Mouse (Mus musculus): ENCODE measurements around the gene Csrnp3. TPM values are rescaled to one million over a fixed set of nuclear protein-coding genes. Genes with fewer than 3 reads are reported as not detected.

Csrnp3 gene
- polyA plus RNA-seq, 1 experiment, result not detected

DNA sequence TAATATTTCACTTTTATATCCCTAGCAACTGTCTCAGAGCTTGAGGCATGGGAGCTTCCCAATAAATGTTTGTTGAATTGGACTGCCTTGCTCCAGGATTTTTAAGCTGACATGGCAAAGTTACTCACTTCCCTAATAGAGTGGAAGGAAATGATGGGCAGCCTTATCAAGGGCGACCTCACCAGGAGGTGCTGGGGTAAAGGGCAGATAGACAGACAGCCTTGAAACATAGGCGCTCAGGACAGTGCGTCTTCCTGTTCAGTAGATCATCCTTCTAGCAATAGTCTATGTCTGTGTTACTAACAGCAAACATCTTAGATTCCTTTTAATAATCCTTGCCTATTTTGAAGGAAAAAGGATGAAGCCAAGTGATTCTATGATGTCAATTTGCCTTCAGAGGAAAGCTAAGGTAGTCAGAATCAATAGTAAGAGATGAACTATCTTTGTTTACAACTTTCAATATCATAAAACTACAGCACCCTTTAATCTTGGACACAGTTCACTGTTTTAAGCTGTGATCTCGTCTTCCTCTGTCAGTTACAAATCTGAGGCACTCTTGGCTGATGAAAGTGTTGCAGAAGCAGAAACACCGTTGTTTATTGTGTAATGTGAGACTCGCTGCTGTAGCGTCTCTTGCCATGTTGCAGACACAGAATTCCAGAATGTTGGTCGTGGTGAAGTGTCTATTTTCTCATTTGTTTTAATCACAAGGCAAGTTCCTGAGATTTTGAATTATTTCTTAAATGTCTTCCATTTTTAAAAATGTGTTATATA, 81.6 kb downstream of the Csrnp3 start:
- DNase-seq (ENCODE audit: low read depth in 1 of 2, low spot score in 2 of 2), result no peak
- Histone ChIP-seq H3K27me3 (ENCODE audit: control insufficient read depth, insufficient read depth, low read length) (no peaks in the 10 kb centered on the region), H3K27ac (ENCODE audit: insufficient read depth, low read length) (no peak overlapping the region), H3K4me1 (ENCODE audit: control insufficient read depth, insufficient read depth, insufficient read length) (no peaks in the 10 kb centered on the region), H3K4me3 (ENCODE audit: extremely low read depth, insufficient read depth, insufficient read length) (no peak overlapping the region), H3K36me3 (ENCODE audit: control insufficient read depth, insufficient read depth, low read length) (no peaks in the 10 kb centered on the region)
- no peak for TF ChIP-seq POLR2A (IDR thresholded peaks at IDR 0.05; ENCODE audit: low read depth, low read length)
- no peak for TF ChIP-seq CTCF (IDR thresholded peaks at IDR 0.05; ENCODE audit: extremely low read depth, insufficient read depth, insufficient read length, insufficient replicate concordance)
- 79% methylated on average over 8 of the region's 8 CpGs for WGBS

DNA sequence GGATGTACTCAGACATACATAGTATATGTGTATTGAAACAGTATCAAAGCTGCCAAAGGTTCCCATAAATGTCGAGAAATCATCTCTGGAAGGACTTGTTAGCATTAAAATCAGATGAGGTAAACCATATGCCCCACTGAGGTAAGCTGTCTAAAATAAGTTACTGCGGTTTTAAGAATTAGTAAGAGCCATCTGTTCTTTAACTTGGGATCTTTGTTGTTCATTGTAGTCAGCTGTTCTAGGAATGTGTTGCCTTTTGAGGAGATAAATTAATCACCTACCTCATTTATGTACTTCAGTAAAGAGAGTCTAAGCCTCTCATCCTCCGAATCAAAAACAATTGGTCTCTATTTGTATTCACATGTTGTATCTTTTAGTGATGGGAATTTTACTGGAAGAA, 83.7 kb downstream of the Csrnp3 start:
- TF ChIP-seq CTCF (IDR thresholded peaks at IDR 0.05; ENCODE audit: extremely low read depth, insufficient read depth, insufficient read length, insufficient replicate concordance), result no peak
- no peak for TF ChIP-seq POLR2A (IDR thresholded peaks at IDR 0.05; ENCODE audit: low read depth, low read length)
- no peak overlapping the region for H3K27ac ChIP-seq (ENCODE audit: insufficient read depth, low read length)
- 83% methylated on average over 3 of the region's 3 CpGs for WGBS
- H3K27me3 ChIP-seq (ENCODE audit: control insufficient read depth, insufficient read depth, low read length), result no peaks in the 10 kb centered on the region
- no peaks in the 10 kb centered on the region for H3K4me1 ChIP-seq (ENCODE audit: control insufficient read depth, insufficient read depth, insufficient read length)
- DNase-seq (ENCODE audit: low read depth in 1 of 2, low spot score in 2 of 2), result no peak
- no peaks in the 10 kb centered on the region for H3K36me3 ChIP-seq (ENCODE audit: control insufficient read depth, insufficient read depth, low read length)
- no peak overlapping the region for H3K4me3 ChIP-seq (ENCODE audit: extremely low read depth, insufficient read depth, insufficient read length)

DNA sequence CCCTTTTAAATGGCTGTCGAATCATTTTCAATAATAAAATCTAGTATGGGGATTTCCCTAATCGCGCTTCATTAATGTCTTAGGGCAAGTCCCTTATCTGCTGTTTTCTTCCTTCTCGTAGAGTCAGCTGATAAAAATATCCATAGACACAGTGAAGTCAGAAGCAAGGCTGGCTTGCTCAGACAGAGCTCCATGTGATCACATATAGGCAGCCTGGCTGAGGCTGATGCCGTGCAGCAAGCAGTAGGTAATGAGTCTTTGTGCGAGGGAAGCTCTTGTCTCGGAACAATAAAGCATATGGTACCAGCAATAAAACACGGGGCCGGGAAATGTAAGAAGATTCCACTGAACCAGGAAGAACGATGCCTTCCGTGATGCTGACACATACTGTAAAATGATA, 84.4 kb downstream of the Csrnp3 start:
- H3K27ac ChIP-seq (ENCODE audit: insufficient read depth, low read length), result no peak overlapping the region
- H3K27me3 ChIP-seq (ENCODE audit: control insufficient read depth, insufficient read depth, low read length), result no peaks in the 10 kb centered on the region
- H3K36me3 ChIP-seq (ENCODE audit: control insufficient read depth, insufficient read depth, low read length), result no peaks in the 10 kb centered on the region
- TF ChIP-seq POLR2A (IDR thresholded peaks at IDR 0.05; ENCODE audit: low read depth, low read length), result no peak
- TF ChIP-seq CTCF (IDR thresholded peaks at IDR 0.05; ENCODE audit: extremely low read depth, insufficient read depth, insufficient read length, insufficient replicate concordance), result no peak
- H3K4me1 ChIP-seq (ENCODE audit: control insufficient read depth, insufficient read depth, insufficient read length), result no peaks in the 10 kb centered on the region
- WGBS, result 81% methylated on average over 11 of the region's 11 CpGs
- H3K4me3 ChIP-seq (ENCODE audit: extremely low read depth, insufficient read depth, insufficient read length), result no peak overlapping the region
- no peak for DNase-seq (ENCODE audit: low read depth in 1 of 2, low spot score in 2 of 2)

DNA sequence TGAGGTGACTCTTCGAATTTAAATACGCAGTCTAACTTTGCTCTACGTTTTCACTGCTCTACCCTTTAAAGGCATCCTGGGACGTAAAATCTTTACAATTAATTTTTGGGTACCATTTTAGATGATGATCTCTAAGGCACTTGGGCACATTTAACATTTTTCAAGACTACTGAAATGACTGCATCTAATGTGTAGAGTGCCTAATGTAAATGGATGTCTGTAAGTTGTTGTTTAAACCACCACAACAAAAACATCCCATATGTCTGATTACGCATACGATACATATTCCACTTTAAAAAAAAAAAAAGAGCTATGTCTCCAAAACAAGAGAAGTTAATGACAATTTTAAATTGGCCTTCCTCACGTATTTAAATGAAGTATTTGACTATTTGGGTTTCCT, 85.7 kb downstream of the Csrnp3 start:
- no peak for DNase-seq (ENCODE audit: low read depth in 1 of 2, low spot score in 2 of 2)
- no peaks in the 10 kb centered on the region for H3K27me3 ChIP-seq (ENCODE audit: control insufficient read depth, insufficient read depth, low read length)
- no peak overlapping the region for H3K27ac ChIP-seq (ENCODE audit: insufficient read depth, low read length)
- no peaks in the 10 kb centered on the region for H3K36me3 ChIP-seq (ENCODE audit: control insufficient read depth, insufficient read depth, low read length)
- no peaks in the 10 kb centered on the region for H3K4me1 ChIP-seq (ENCODE audit: control insufficient read depth, insufficient read depth, insufficient read length)
- no peak for TF ChIP-seq POLR2A (IDR thresholded peaks at IDR 0.05; ENCODE audit: low read depth, low read length)
- no peak for TF ChIP-seq CTCF (IDR thresholded peaks at IDR 0.05; ENCODE audit: extremely low read depth, insufficient read depth, insufficient read length, insufficient replicate concordance)
- WGBS, result 81% methylated on average over 7 of the region's 7 CpGs
- no peak overlapping the region for H3K4me3 ChIP-seq (ENCODE audit: extremely low read depth, insufficient read depth, insufficient read length)

DNA sequence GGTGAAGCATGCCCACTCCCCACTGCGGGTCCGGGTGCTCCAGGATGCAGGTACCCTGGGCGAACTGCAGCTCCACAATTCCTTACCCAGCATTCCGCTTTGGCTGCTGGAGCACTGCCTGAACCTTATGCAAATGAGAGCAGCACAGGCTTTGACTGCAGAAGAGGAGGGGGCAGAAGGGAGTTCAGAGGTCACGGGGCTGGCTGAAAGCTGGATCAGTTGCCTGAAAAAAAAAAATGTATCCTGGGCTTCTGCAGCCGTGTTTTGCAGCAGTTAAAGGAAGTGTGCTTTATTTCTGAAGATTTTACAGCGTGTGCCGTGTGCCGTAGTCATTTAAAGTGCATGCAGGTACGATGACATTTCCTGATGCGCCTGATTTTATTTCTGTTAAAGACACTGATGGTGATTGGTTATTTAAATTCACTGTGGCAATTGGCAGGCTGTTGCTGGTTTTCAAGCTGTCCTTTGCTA, 86.3 kb downstream of the Csrnp3 start:
- Histone ChIP-seq H3K36me3 (ENCODE audit: control insufficient read depth, insufficient read depth, low read length) (no peaks in the 10 kb centered on the region), H3K4me3 (ENCODE audit: extremely low read depth, insufficient read depth, insufficient read length) (no peak overlapping the region), H3K4me1 (ENCODE audit: control insufficient read depth, insufficient read depth, insufficient read length) (no peaks in the 10 kb centered on the region), H3K27ac (ENCODE audit: insufficient read depth, low read length) (no peak overlapping the region), H3K27me3 (ENCODE audit: control insufficient read depth, insufficient read depth, low read length) (no peaks in the 10 kb centered on the region)
- DNase-seq (ENCODE audit: low read depth in 1 of 2, low spot score in 2 of 2), result no peak
- WGBS, result 7% methylated on average over 11 of the region's 11 CpGs
- TF ChIP-seq POLR2A (IDR thresholded peaks at IDR 0.05; ENCODE audit: low read depth, low read length) (no peak), CTCF (IDR thresholded peaks at IDR 0.05; ENCODE audit: extremely low read depth, insufficient read depth, insufficient read length, insufficient replicate concordance) (no peak)

DNA sequence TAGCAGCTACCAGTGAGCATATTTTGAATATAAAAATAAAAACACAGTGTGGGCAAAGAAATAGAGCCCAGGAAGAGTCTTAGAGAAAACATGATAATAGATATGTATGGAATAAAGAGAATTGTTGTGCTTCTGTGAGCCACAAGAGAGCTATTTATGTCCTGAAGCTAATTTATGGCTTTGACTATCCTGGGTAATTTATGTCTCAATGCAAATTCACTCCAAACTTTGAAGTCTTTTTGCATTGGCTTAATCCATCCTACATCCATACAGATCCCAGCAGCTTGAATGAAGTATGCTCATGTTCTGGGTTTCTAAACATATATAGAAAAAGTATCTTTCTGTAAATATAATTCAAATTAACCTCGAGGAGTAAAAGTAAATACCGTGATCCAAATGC, 88.5 kb downstream of the Csrnp3 start:
- Histone ChIP-seq H3K36me3 (ENCODE audit: control insufficient read depth, insufficient read depth, low read length) (no peaks in the 10 kb centered on the region), H3K27me3 (ENCODE audit: control insufficient read depth, insufficient read depth, low read length) (no peaks in the 10 kb centered on the region), H3K4me3 (ENCODE audit: extremely low read depth, insufficient read depth, insufficient read length) (no peak overlapping the region), H3K27ac (ENCODE audit: insufficient read depth, low read length) (no peak overlapping the region), H3K4me1 (ENCODE audit: control insufficient read depth, insufficient read depth, insufficient read length) (no peaks in the 10 kb centered on the region)
- no peak for TF ChIP-seq CTCF (IDR thresholded peaks at IDR 0.05; ENCODE audit: extremely low read depth, insufficient read depth, insufficient read length, insufficient replicate concordance)
- TF ChIP-seq POLR2A (IDR thresholded peaks at IDR 0.05; ENCODE audit: low read depth, low read length), result no peak
- DNase-seq (ENCODE audit: low read depth in 1 of 2, low spot score in 2 of 2), result no peak
- 83% methylated on average over 2 of the region's 2 CpGs for WGBS

DNA sequence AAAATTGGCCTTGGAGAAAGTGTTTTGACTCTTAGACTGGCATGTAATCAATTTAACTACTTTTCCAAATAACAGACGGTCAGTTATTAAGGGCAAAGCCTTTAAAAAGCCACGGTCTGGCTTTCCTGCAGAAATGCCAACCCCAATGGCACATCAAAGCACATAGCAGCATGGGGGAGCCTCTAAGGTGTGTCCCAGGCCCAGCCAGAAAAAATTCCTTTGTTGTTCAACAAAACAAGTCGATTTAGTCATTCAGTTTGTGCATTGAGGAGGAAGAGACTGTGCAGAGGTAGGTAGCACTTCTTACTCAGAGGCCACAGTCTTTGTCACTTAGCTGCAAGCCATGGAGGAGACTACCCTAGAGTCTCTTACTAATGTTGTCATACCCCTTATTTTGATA, 93.3 kb downstream of the Csrnp3 start:
- no peak for DNase-seq (ENCODE audit: low read depth in 1 of 2, low spot score in 2 of 2)
- Histone ChIP-seq H3K4me3 (ENCODE audit: extremely low read depth, insufficient read depth, insufficient read length) (no peak overlapping the region), H3K27me3 (ENCODE audit: control insufficient read depth, insufficient read depth, low read length) (no peaks in the 10 kb centered on the region), H3K27ac (ENCODE audit: insufficient read depth, low read length) (no peak overlapping the region), H3K4me1 (ENCODE audit: control insufficient read depth, insufficient read depth, insufficient read length) (no peaks in the 10 kb centered on the region), H3K36me3 (ENCODE audit: control insufficient read depth, insufficient read depth, low read length) (no peaks in the 10 kb centered on the region)
- TF ChIP-seq POLR2A (IDR thresholded peaks at IDR 0.05; ENCODE audit: low read depth, low read length) (no peak), CTCF (IDR thresholded peaks at IDR 0.05; ENCODE audit: extremely low read depth, insufficient read depth, insufficient read length, insufficient replicate concordance) (no peak)
- WGBS, result 59% methylated on average over 3 of the region's 3 CpGs

Data from spleen, adult 2 months (tissue).